Mouse (Mus musculus): Measurements from ENCODE around the gene Chn1.

- TF ChIP-seq POLR2A (IDR thresholded peaks at IDR 0.05; ENCODE audit: insufficient read depth, low read length) (no peak), CTCF (IDR thresholded peaks at IDR 0.05; ENCODE audit: low read depth, low read length) (no peak), EP300 (IDR thresholded peaks at IDR 0.05; ENCODE audit: insufficient read depth, low read depth, low read length) (no peak)
Measured at GRCm38 (mm10) chr2:73571901-73572300, 203.2 kb downstream of the Chn1 start.
